In genomic region chr9:63610841-63611366, GRCm38 (mm10) we compare ENCODE assay signal across 8 mouse cellular contexts. TPM values are rescaled to one million over a fixed set of nuclear protein-coding genes. Genes with fewer than 3 reads are reported as not detected.
DNase-seq lines count a peak whose midpoint lies in the region; ATAC-seq and TF ChIP-seq lines count a peak whose summit lies in the region.

No protein-coding gene starts in this region.

- TF ChIP-seq CTCF in embryonic fibroblast, embryonic 13.5 days (IDR thresholded peaks at IDR 0.05; ENCODE audit: borderline replicate concordance, insufficient read depth, low read length), result no peak

- peak; percentile 58; the same call in 1 of the 2 replicates for ATAC-seq in limb, embryonic 13.5 days (ENCODE audit: low FRiP score, low read depth)
- ATAC-seq in neural tube, embryonic 12.5 days (ENCODE audit: low FRiP score, low read depth), result no peak

- H3K36me3 ChIP-seq in limb, embryonic 13.5 days, result no peaks in the 10 kb centered on the region
- H3K36me3 ChIP-seq in neural tube, embryonic 12.5 days, result no peaks in the 10 kb centered on the region

- no peaks in the 10 kb centered on the region for H3K27me3 ChIP-seq in limb, embryonic 13.5 days
- no peaks in the 10 kb centered on the region for H3K27me3 ChIP-seq in neural tube, embryonic 12.5 days (replicated peaks)

- WGBS in limb, embryonic 13.5 days, result 11% methylated on average over 13 of the region's 13 CpGs
- WGBS in neural tube, embryonic 12.5 days, result 16% methylated on average over 13 of the region's 13 CpGs

- peak; percentile 41 for DNase-seq in ovary, postnatal 36 days (ENCODE audit: low spot score)
- no peak for DNase-seq in ovary, postnatal 14 days (ENCODE audit: low spot score)
- peak; percentile 9 for DNase-seq in heart, postnatal 25 days (ENCODE audit: low spot score)
- DNase-seq in cerebellum, adult 18-20 months, result no peak
- no peak for DNase-seq in MN1 (ENCODE audit: low spot score)

- H3K9me3 ChIP-seq in limb, embryonic 13.5 days, result no peaks in the 10 kb centered on the region
- no peaks in the 10 kb centered on the region for H3K9me3 ChIP-seq in neural tube, embryonic 12.5 days

- H3K9ac ChIP-seq in limb, embryonic 13.5 days, result peak overlapping the region; percentile 14; the same call in 1 of the 2 replicates
- H3K9ac ChIP-seq in neural tube, embryonic 12.5 days, result 0 out of 2 replicates have a peak overlapping the region, but pooled peaks have one; percentile 13

- H3K4me2 ChIP-seq in limb, embryonic 13.5 days (replicated peaks), result peak overlapping the region; percentile 55
- peak overlapping the region; percentile 38 for H3K4me2 ChIP-seq in neural tube, embryonic 12.5 days (replicated peaks)

- H3K4me1 ChIP-seq in embryonic fibroblast, embryonic 13.5 days (ENCODE audit: control insufficient read depth, insufficient read depth, low read length), result peaks cover 23% of the 10 kb centered on the region
- peaks cover 67% of the 10 kb centered on the region for H3K4me1 ChIP-seq in limb, embryonic 13.5 days
- peaks cover 29% of the 10 kb centered on the region for H3K4me1 ChIP-seq in neural tube, embryonic 12.5 days

- TF ChIP-seq POLR2A in embryonic fibroblast, embryonic 13.5 days (IDR thresholded peaks at IDR 0.05; ENCODE audit: low read depth, low read length), result no peak

- H3K4me3 ChIP-seq in embryonic fibroblast, embryonic 13.5 days (ENCODE audit: insufficient read depth, low read length), result no peak overlapping the region
- peak overlapping the region; percentile 3; the same call in 1 of the 2 replicates for H3K4me3 ChIP-seq in limb, embryonic 13.5 days
- H3K4me3 ChIP-seq in neural tube, embryonic 12.5 days, result no peak overlapping the region

- intact Hi-C loops in heart, postnatal 25 days (cut with DNase I), result no loop called here

- peak overlapping the region; percentile 79 for H3K27ac ChIP-seq in embryonic fibroblast, embryonic 13.5 days (ENCODE audit: insufficient read depth, low read length)
- peak overlapping the region; percentile 87 for H3K27ac ChIP-seq in limb, embryonic 13.5 days
- H3K27ac ChIP-seq in neural tube, embryonic 12.5 days, result peak overlapping the region; percentile 6; the same call in 1 of the 2 replicates

RNA-seq across cellular contexts. Expression of gene Aagab, which starts 8.4 kb away (rescaled TPM):
- 16.2 and 18.2 TPM in 2 replicates for polyA plus RNA-seq in embryonic fibroblast, embryonic 13.5 days (2011; ENCODE audit: insufficient read length, low read depth, missing spikeins)
- 10 to 100 TPM; 17.9 to 22.0 TPM for total RNA-seq in heart, postnatal 25 days (2021)
- polyA plus RNA-seq in limb, embryonic 13.5 days (2015; fragmentation: Nextera tagmentation; extraction: Ambion mirVana), result 21.7 and 26.2 TPM in 2 replicates
- polyA plus RNA-seq in neural tube, embryonic 12.5 days (2016; fragmentation: Nextera tagmentation; extraction: Ambion mirVana), result 56.5 and 57.0 TPM in 2 replicates

RNA-seq across cellular contexts. Expression of gene Iqch, which starts 8.6 kb away (rescaled TPM):
- polyA plus RNA-seq in embryonic fibroblast, embryonic 13.5 days (2011; ENCODE audit: insufficient read length, low read depth, missing spikeins), result not detected in 2 replicates
- not detected for total RNA-seq in heart, postnatal 25 days (2021)
- polyA plus RNA-seq in limb, embryonic 13.5 days (2015; fragmentation: Nextera tagmentation; extraction: Ambion mirVana), result 0.15 and 0.20 TPM in 2 replicates
- polyA plus RNA-seq in neural tube, embryonic 12.5 days (2016; fragmentation: Nextera tagmentation; extraction: Ambion mirVana), result 0.17 and 0.27 TPM in 2 replicates

Comparison
In these comparisons a context has a peak if more than half of its experiments do, and no peak if none do; other contexts are left out.
1. DNase-seq: peak in ovary, postnatal 36 days (single experiment) and heart, postnatal 25 days (single experiment); none in ovary, postnatal 14 days (single experiment), cerebellum, adult 18-20 months (0 of 2) and MN1 (single experiment).
2. H3K27ac ChIP-seq: peak in every context shown above with its lines; median percentile 87 in limb, embryonic 13.5 days; 79 in embryonic fibroblast, embryonic 13.5 days; 6 in neural tube, embryonic 12.5 days.